Mouse (Mus musculus) testis, adult 2 months (tissue): ENCODE measurements around the gene Wif1. TPM values are rescaled to one million over a fixed set of nuclear protein-coding genes. Genes with fewer than 3 reads are reported as not detected.

ENCODE experiments used
- H3K27ac ChIP-seq: fragments of 200-500 bp; 2 replicates; pipeline ENCODE4 v1.5.1; 2012; ENCODE audit warnings: low read depth, low read length; ENCODE audit not compliant: control insufficient read depth, insufficient read depth
- H3K27me3 ChIP-seq: fragments of 200-500 bp; 2 replicates; pipeline ENCODE4 v1.6.1; 2012; ENCODE audit warnings: mild to moderate bottlenecking, low read length, moderate library complexity; ENCODE audit not compliant: control insufficient read depth, insufficient read depth
- H3K36me3 ChIP-seq: fragments of 200-500 bp; 2 replicates; pipeline ENCODE4 v1.6.1; 2012; ENCODE audit warnings: mild to moderate bottlenecking, low read length; ENCODE audit not compliant: control insufficient read depth, insufficient read depth
- H3K4me1 ChIP-seq: fragments of 200-500 bp; 2 replicates; pipeline ENCODE4 v1.6.1; 2012; ENCODE audit warnings: low read length; ENCODE audit not compliant: control insufficient read depth, insufficient read depth
- H3K4me3 ChIP-seq: fragments of 200-500 bp; 2 replicates; pipeline ENCODE4 v1.5.1; 2012; ENCODE audit warnings: low read depth, mild to moderate bottlenecking, low read length, moderate library complexity, mixed read lengths; ENCODE audit not compliant: control insufficient read depth
- CTCF ChIP-seq: fragments of 200-500 bp; IDR thresholded peaks from 2 replicates; pipeline ENCODE4 v1.5.1; 2012; ENCODE audit warnings: low read depth, mild to moderate bottlenecking, inconsistent platforms, low read length, moderate library complexity; ENCODE audit not compliant: control insufficient read depth, insufficient read depth, insufficient replicate concordance
- POLR2A ChIP-seq: fragments of 200-500 bp; IDR thresholded peaks from 2 replicates; pipeline ENCODE4 v1.6.1; 2012; ENCODE audit warnings: low read depth, mild to moderate bottlenecking, inconsistent platforms, low read length, moderate library complexity; ENCODE audit not compliant: control insufficient read depth
- polyA plus RNA-seq: library from polyadenylated mRNA; depleted of rRNA; stranded (reverse); fragments of >200 nt; gene quantifications from 2 replicates; pipeline ENCODE4 v1.2.3, GENCODE M21; 2012

The Wif1 gene
- polyA plus RNA-seq, 1 experiment = 0.23 TPM

- Histone ChIP-seq H3K27ac (no peak overlapping the region), H3K4me1 (no peaks in the 10 kb centered on the region; the same call in 1 of the 2 replicates), H3K36me3 (no peaks in the 10 kb centered on the region), H3K27me3 (no peaks in the 10 kb centered on the region), H3K4me3 (no peak overlapping the region)
- TF ChIP-seq CTCF (no peak), POLR2A (no peak)
Measured at GRCm38 (mm10) chr10:121080500-121080899, 46.7 kb downstream of the Wif1 start.

DNA sequence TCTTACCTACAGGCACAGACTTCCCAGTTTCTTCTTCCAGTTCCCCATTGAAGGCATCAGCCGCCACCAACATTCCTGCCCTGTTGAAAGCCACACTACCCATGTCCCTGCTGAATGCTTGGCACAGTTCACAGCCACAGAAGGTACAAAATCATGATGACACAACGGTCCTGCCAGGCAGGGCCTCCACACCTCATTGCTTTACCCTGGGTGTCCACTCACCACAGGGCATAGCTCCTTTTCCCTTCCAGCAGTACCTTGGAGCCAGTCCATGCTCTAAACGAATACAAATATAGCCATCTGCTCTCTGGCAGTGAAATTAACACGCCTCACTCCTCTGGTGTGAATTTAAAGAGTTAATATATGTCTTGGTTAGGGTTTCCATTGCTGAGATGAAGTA lies 49.1 kb downstream of the Wif1 start:
- Histone ChIP-seq H3K4me1 (no peaks in the 10 kb centered on the region; the same call in 1 of the 2 replicates), H3K27ac (no peak overlapping the region), H3K4me3 (no peak overlapping the region), H3K36me3 (no peaks in the 10 kb centered on the region), H3K27me3 (no peaks in the 10 kb centered on the region)
- TF ChIP-seq CTCF (no peak), POLR2A (no peak)

- no peaks in the 10 kb centered on the region for H3K27me3 ChIP-seq
- TF ChIP-seq POLR2A (no peak), CTCF (no peak)
- no peaks in the 10 kb centered on the region for H3K36me3 ChIP-seq
- H3K4me1 ChIP-seq = no peaks in the 10 kb centered on the region; the same call in 1 of the 2 replicates
- H3K4me3 ChIP-seq = no peak overlapping the region
- no peak overlapping the region for H3K27ac ChIP-seq
Measured at GRCm38 (mm10) chr10:121083512-121083911, 49.8 kb downstream of the Wif1 start.

DNA sequence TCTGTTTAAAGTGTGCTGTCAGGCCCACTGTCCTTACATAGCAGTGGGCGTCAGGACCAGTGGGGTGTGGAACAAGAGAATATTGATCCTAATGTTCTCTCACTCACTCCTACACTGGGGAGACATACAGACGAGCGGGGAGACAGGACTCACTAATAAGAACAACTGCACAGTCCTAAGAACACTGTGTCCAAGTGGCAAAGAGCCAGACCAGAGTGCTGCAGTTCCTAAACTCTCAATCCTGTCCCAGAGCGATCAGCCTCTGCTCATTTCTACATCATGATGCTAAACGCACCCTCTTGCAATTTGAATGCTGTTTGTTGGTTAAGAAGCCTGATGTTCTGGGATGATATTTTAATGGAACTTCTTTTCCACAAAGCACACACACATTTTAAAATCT lies 54.9 kb downstream of the Wif1 start:
- Histone ChIP-seq H3K4me1 (no peaks in the 10 kb centered on the region; the same call in 1 of the 2 replicates), H3K36me3 (no peaks in the 10 kb centered on the region), H3K4me3 (no peak overlapping the region), H3K27ac (no peak overlapping the region), H3K27me3 (no peaks in the 10 kb centered on the region)
- TF ChIP-seq CTCF (no peak), POLR2A (no peak)

- Histone ChIP-seq H3K4me1 (no peaks in the 10 kb centered on the region), H3K27ac (no peak overlapping the region), H3K4me3 (no peak overlapping the region), H3K36me3 (no peaks in the 10 kb centered on the region), H3K27me3 (no peaks in the 10 kb centered on the region)
- TF ChIP-seq CTCF = no peak
Measured at GRCm38 (mm10) chr10:121089312-121089711, 55.6 kb downstream of the Wif1 start.

DNA sequence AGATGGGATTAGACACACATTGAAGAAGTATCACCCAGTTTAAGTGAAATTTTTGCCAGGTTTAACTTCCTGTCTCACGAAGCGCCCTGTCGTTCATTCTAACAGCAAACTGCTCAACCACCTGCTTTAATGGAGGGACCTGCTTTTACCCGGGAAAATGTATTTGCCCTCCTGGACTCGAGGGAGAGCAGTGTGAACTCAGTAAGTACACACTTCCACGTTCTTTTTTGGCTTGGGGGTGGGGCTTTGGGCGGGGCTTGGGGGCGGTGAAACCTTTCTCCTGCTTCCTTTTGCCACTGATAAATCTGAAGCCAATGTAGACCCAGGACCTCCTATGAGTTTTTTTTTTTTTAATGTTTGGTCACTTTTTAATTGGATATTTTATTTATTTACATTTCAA lies 56.2 kb downstream of the Wif1 start:
- no peaks in the 10 kb centered on the region for H3K4me1 ChIP-seq
- no peaks in the 10 kb centered on the region for H3K36me3 ChIP-seq
- no peaks in the 10 kb centered on the region for H3K27me3 ChIP-seq
- H3K27ac ChIP-seq = no peak overlapping the region
- TF ChIP-seq CTCF = no peak
- TF ChIP-seq POLR2A = no peak
- H3K4me3 ChIP-seq = no peak overlapping the region

GRCm38 (mm10) chr10:121095948-121096347 lies 62.2 kb downstream of the Wif1 start:
- H3K27ac ChIP-seq = no peak overlapping the region
- no peak for TF ChIP-seq CTCF
- no peak for TF ChIP-seq POLR2A
- H3K36me3 ChIP-seq = no peaks in the 10 kb centered on the region
- no peaks in the 10 kb centered on the region for H3K4me1 ChIP-seq
- H3K4me3 ChIP-seq = no peak overlapping the region
- no peaks in the 10 kb centered on the region for H3K27me3 ChIP-seq

DNA sequence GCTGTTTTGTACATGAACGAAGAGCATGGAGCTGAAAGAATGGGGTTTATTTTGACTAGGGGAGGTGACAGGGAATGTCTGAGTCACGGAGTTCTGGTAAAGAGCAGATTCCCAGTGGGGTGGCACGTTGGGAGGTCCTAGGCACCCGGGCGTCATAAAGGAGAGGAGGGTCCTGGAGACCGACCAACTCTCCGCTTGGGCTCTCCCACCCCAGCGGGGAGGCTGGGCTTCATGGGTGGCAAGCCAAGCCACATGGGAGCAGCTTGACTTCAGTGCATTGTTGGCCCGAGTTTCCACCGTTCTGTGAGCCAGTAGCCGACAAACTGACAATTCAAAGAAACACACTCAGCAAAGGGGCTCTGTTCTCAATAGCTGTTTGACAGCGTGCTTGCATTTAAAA lies 64.5 kb downstream of the Wif1 start:
- H3K27ac ChIP-seq = no peak overlapping the region
- no peak overlapping the region for H3K4me3 ChIP-seq
- H3K36me3 ChIP-seq = no peaks in the 10 kb centered on the region
- H3K4me1 ChIP-seq = no peaks in the 10 kb centered on the region
- no peaks in the 10 kb centered on the region for H3K27me3 ChIP-seq
- no peak for TF ChIP-seq POLR2A
- no peak for TF ChIP-seq CTCF
